Mouse (Mus musculus): Measurements from ENCODE around the gene Slc25a34.

DNA sequence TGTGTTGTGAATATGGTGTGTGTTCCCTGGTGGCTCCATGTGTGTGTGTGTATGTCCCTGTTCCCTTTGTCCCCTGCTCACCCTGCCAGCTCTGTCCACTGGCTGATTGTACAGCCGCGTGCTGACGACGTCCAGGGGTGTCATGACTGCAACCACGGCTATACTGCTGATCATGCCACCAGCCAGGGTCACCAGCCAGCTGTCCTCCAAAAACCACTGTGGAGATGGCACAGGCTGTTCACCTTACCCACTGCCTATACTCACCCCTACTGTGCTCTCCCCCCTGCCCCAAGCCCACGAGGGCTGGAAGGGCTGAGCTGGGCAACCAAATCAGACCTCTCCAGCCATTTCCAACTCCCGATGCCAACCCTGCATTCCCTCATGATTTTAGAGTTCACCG is 2.3 kb downstream of the Slc25a34 start:
- TF ChIP-seq CTCF (IDR thresholded peaks at IDR 0.05; ENCODE audit: borderline replicate concordance, control insufficient read depth, extremely low read depth, insufficient read depth, low read length, poor library complexity) = no peak
- TF ChIP-seq POLR2A (IDR thresholded peaks at IDR 0.05; ENCODE audit: control insufficient read depth, extremely low read depth, insufficient read depth, low read length, poor library complexity) = no peak
